Mouse (Mus musculus) liver, embryonic 12.5 days (tissue): ENCODE measurements around the gene Lrba. TPM values are rescaled to one million over a fixed set of nuclear protein-coding genes. Genes with fewer than 3 reads are reported as not detected.

Experiments used
- ATAC-seq: fragments of 200-750 bp; cut with Nextera tagmentation; 2 replicates; pipeline ENCODE4 v1.8.0; 2017; ENCODE audit warnings: moderate number of reproducible peaks, mild to moderate bottlenecking, moderate library complexity
- H3K27ac ChIP-seq: fragments of 300-500 bp; sonication (generic); 2 replicates; pipeline ENCODE4 v1.5.1; 2016; ENCODE audit warnings: mild to moderate bottlenecking
- H3K27me3 ChIP-seq: fragments of 300-500 bp; sonication (generic); replicated peaks from 2 replicates; pipeline ENCODE4 v1.6.1; 2016; ENCODE audit warnings: mild to moderate bottlenecking, moderate library complexity
- H3K36me3 ChIP-seq: fragments of 300-500 bp; sonication (generic); 2 replicates; pipeline ENCODE4 v1.6.1; 2016; ENCODE audit warnings: mild to moderate bottlenecking, moderate library complexity
- H3K4me1 ChIP-seq: fragments of 300-500 bp; sonication (generic); 2 replicates; pipeline ENCODE4 v1.6.1; 2016
- H3K4me2 ChIP-seq: fragments of 300-500 bp; sonication (generic); 2 replicates; pipeline ENCODE4 v1.6.1; 2016; ENCODE audit warnings: mild to moderate bottlenecking, moderate library complexity
- H3K4me3 ChIP-seq: fragments of 300-500 bp; sonication (generic); 2 replicates; pipeline ENCODE4 v1.5.1; 2016; ENCODE audit warnings: mild to moderate bottlenecking, moderate library complexity
- H3K9ac ChIP-seq: fragments of 300-500 bp; sonication (generic); 2 replicates; pipeline ENCODE4 v1.6.1; 2016; ENCODE audit warnings: mild to moderate bottlenecking, moderate library complexity
- H3K9me3 ChIP-seq: fragments of 300-500 bp; sonication (generic); replicated peaks from 2 replicates; pipeline ENCODE4 v1.6.1; 2016; ENCODE audit warnings: mild to moderate bottlenecking, moderate library complexity
- WGBS: fragments of 180-500 bp; shearing (Covaris S2); methylation state at CpG from one replicate; pipeline ENCODE4 v1.1.7; 2016; ENCODE audit not compliant: insufficient replicate concordance; 5-methylcytosine and 5-hydroxymethylcytosine counted together
- polyA plus RNA-seq: library from polyadenylated mRNA; unstranded; fragments of >200 nt; fragmentation: Nextera tagmentation; extraction: Ambion mirVana; gene quantifications from 2 replicates; pipeline ENCODE4 v1.2.1, GENCODE M21; 2016

The Lrba gene
- polyA plus RNA-seq, 1 experiment from 2014 or later: 3.6 TPM

DNA sequence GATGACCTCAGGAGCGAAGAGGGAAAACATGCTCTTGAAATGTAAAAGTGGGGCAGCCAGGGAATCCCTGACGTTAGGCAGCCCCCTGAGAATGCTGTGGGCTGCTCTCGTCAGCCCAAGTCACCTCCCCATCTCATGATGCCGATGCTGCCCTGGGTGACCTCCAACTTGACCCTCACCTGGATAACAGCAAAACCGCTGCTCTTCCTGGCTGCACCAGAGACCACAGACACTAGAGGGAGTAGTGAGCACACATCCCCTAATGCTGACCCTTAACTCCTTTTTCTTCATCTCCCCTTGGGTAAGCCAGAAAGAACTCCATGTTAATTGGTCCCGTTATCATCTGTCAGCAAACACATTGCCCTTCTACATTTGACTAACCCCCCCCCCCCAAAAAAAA lies 572.2 kb downstream of the Lrba start:
- WGBS: 38% methylated on average over 6 of the region's 6 CpGs
- no peaks in the 10 kb centered on the region for H3K27me3 ChIP-seq

DNA sequence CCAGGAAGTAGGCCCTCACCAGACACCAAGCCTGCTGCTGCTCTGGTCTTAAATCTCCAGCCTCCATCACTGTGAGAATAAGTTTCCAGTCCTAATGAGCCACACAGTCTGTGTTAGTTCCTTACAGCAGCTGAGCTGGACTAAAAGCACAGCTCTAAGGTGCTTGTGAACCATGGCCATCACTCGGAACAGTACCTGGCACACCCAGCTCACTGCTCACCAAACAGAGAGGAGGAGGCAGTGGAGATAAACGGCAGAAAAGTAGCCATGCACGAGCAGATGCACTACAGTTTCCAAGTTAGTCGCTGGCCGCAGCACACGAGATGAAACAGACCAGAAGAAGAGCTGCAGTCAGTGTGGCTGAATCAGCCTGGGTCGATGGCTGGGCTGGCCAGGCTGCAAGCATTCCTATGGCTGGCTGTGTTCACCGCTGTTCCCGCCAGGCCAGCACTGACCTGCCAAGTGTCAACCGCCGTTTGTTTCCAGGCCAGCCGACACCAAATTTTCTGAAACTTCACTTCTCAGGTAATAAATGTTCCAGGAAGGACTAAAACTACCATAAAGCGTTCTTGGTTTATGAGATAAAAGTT lies 573.5 kb downstream of the Lrba start:
- peak overlapping the region; percentile 92 for H3K27ac ChIP-seq
- peaks cover 8% of the 10 kb centered on the region for H3K36me3 ChIP-seq
- no peak for ATAC-seq
- H3K4me2 ChIP-seq: peak overlapping the region; percentile 67
- WGBS: 63% methylated on average over 13 of the region's 13 CpGs
- no peaks in the 10 kb centered on the region for H3K9me3 ChIP-seq
- peak overlapping the region; percentile 62 for H3K4me3 ChIP-seq
- peak overlapping the region; percentile 72 for H3K9ac ChIP-seq
- no peaks in the 10 kb centered on the region for H3K27me3 ChIP-seq
- peaks cover 70% of the 10 kb centered on the region for H3K4me1 ChIP-seq

More for the DNA sequence above, 572.2 kb downstream of the Lrba start:
- Histone ChIP-seq H3K27ac (no peak overlapping the region), H3K36me3 (peaks cover 15% of the 10 kb centered on the region), H3K4me1 (peaks cover 57% of the 10 kb centered on the region), H3K9me3 (no peaks in the 10 kb centered on the region), H3K4me2 (peak overlapping the region; percentile 67), H3K4me3 (peak overlapping the region; percentile 62), H3K9ac (peak overlapping the region; percentile 37)
- no peak for ATAC-seq

DNA sequence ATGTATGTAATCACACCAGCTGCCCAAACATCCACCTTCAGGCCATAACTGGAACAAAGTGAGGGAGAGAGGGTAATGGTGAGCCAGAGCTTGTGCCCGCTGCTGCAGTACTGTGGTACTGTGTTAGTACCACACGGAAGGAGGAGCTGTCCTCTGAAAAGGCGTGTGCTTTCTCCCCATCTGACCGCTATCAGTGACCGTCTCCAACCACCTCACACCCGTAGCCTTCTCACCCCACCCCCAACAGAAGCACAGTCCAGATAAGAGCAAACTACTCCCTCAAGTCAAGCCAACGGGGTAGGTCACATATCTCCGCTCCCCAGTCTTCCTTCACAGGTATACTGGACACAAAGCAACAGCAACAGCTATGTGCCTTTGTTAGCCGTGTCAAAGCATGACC lies 574.6 kb downstream of the Lrba start:
- peak overlapping the region; percentile 92 for H3K27ac ChIP-seq
- H3K9me3 ChIP-seq: no peaks in the 10 kb centered on the region
- H3K4me1 ChIP-seq: peaks cover 67% of the 10 kb centered on the region
- ATAC-seq: peak; percentile 99
- peak overlapping the region; percentile 72 for H3K9ac ChIP-seq
- no peaks in the 10 kb centered on the region for H3K27me3 ChIP-seq
- 14% methylated on average over 9 of the region's 9 CpGs for WGBS
- peak overlapping the region; percentile 67 for H3K4me2 ChIP-seq
- H3K4me3 ChIP-seq: peak overlapping the region; percentile 62
- no peaks in the 10 kb centered on the region for H3K36me3 ChIP-seq

DNA sequence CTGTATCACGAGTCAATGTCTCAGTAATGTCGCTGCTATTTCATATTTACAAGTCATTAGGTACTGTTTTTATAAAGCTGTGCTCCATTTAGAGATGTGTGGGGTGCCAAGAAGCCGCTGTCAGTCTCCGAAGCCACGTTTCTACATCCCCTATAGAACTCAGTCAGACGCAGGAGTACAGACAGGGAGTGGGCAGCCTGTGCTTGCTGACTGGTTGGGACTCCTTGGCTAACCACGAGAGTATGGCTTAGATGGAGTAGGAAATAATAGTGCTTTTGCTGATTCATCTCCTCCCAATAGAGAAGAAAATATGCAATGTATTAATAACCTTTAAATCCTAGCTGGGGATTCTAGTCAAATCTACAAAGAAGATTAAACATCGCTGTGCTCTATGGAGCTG lies 576.4 kb downstream of the Lrba start:
- H3K27ac ChIP-seq: peak overlapping the region; percentile 59
- no peak overlapping the region for H3K4me2 ChIP-seq
- 73% methylated on average over 8 of the region's 8 CpGs for WGBS
- H3K4me1 ChIP-seq: peaks cover 67% of the 10 kb centered on the region
- no peaks in the 10 kb centered on the region for H3K36me3 ChIP-seq
- no peaks in the 10 kb centered on the region for H3K9me3 ChIP-seq
- no peaks in the 10 kb centered on the region for H3K27me3 ChIP-seq
- H3K4me3 ChIP-seq: no peak overlapping the region
- no peak overlapping the region for H3K9ac ChIP-seq
- ATAC-seq: no peak

DNA sequence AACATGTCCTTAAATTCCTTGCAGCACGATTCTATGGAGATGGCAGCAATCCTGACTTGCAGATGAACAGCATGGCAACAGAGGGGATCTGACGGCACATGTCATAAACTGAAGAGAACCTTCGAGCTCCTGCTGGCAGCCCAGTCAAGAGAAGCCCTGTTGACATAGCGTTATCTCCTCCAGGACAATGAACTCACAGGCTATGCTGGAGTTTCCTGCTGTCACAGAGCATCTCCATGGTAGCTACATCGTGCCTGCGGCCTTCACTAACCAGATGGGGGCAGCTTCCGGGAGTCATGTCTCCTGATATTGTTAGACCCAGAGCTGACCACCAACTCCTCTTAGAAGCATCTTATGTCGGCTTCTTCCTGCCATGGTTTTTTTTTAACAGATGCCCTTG lies 578.3 kb downstream of the Lrba start:
- H3K4me3 ChIP-seq: no peak overlapping the region
- H3K4me2 ChIP-seq: no peak overlapping the region
- H3K36me3 ChIP-seq: no peaks in the 10 kb centered on the region
- peaks cover 52% of the 10 kb centered on the region for H3K4me1 ChIP-seq
- no peaks in the 10 kb centered on the region for H3K27me3 ChIP-seq
- no peaks in the 10 kb centered on the region for H3K9me3 ChIP-seq
- H3K9ac ChIP-seq: no peak overlapping the region
- WGBS: 20% methylated on average over 8 of the region's 8 CpGs
- no peak for ATAC-seq
- H3K27ac ChIP-seq: peak overlapping the region; percentile 48

DNA sequence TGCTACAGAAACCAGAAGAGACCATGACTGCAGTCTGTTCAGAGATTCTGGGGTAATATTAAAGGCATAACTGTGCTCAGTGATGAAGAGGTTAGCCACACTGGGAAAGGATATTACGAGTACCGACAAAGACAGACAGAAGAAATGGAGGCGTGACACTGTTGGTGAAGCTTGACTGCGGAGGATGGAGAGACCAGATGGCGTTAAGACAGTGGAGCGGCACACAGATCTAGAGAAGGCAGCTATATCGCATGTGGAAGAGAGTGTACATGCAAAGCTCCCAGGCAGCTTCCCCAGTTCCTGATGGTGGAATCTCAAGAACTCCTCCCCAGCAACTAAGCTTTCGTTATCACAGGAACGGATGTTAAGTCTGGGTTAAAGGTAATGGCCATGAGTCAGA lies 579.8 kb downstream of the Lrba start:
- Histone ChIP-seq H3K36me3 (no peaks in the 10 kb centered on the region), H3K9ac (no peak overlapping the region), H3K4me3 (no peak overlapping the region), H3K9me3 (no peaks in the 10 kb centered on the region), H3K4me1 (peaks cover 43% of the 10 kb centered on the region), H3K27me3 (no peaks in the 10 kb centered on the region), H3K4me2 (no peak overlapping the region), H3K27ac (no peak overlapping the region)
- ATAC-seq: no peak
- WGBS: 79% methylated on average over 9 of the region's 9 CpGs

DNA sequence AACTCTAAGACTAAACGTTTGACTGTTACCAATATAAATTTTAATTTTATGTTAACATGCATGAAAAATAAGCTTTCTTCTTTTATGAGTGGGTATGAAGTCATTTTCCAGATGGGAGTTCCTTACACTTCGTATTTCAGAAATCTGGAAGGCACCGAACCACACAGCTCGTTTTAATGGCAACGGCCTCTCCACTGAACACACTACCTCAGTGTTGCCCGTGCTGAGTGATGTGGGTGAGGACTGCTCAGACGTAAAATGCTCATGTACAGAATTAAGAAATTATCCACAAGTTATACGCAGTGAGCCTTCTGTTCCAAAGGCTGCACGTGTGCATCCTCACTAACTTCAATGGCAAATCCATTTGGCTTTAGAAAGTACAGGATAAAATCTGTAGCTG lies 582.4 kb downstream of the Lrba start:
- Histone ChIP-seq H3K36me3 (no peaks in the 10 kb centered on the region), H3K4me3 (no peak overlapping the region), H3K27ac (no peak overlapping the region), H3K9me3 (no peaks in the 10 kb centered on the region), H3K9ac (no peak overlapping the region), H3K4me2 (no peak overlapping the region), H3K27me3 (no peaks in the 10 kb centered on the region), H3K4me1 (peaks cover 17% of the 10 kb centered on the region)
- ATAC-seq: no peak
- WGBS: 86% methylated on average over 9 of the region's 9 CpGs

DNA sequence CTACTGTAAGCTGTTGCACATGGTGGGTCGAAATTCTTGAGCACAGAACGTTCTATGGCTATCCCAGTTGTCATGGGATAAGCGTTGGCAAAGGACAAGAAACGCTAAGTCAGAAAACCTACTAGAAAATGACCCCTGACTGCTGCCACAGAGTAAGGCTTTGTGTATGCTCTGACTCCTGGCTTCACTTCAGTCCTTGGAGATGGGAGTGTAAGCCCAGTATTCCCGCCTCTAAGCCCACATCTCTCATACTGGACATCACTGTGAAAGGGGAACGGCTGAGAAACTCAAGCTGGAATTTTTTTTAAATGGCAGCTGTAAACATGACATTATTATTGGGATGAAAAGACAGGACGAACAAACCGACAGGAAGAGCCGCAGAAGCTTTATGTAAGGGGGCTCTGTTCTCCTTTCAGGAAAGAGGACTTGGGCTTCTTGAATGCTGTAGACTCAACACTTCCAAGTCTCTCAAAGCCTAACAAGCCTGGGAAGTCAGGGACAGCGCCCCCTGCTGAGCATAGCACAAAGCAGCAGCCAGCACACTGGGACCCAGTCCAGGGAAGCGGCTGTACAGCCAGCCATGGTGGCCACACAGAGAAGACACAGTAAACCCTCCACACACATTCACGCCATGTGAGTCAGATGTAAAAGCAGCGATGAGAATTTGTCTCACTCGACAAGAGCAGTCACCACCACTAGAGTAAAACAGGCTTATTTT lies 583.4 kb downstream of the Lrba start:
- Histone ChIP-seq H3K4me1 (peaks cover 6% of the 10 kb centered on the region), H3K27me3 (no peaks in the 10 kb centered on the region), H3K4me2 (no peak overlapping the region), H3K9ac (no peak overlapping the region), H3K9me3 (no peaks in the 10 kb centered on the region), H3K36me3 (no peaks in the 10 kb centered on the region), H3K4me3 (no peak overlapping the region), H3K27ac (no peak overlapping the region)
- 67% methylated on average over 14 of the region's 14 CpGs for WGBS
- ATAC-seq: peak; percentile 69

DNA sequence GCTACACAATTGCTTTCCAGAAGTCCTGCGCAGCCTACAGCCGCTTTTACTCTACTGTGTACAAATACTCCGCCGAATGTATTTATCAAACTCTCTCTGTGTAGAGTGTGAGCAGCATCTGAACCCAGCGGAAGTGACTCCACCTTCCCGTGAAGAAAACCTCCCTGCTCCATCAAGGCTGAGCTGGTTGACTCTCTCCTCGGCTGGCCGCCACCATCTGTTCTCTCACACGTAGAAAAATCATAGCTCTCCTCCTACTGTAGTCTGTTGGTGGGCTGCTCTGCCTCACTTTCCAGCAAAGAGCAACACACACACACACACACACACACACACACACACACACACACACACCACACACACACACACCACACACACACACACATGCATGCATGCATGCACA lies 584.7 kb downstream of the Lrba start:
- H3K9me3 ChIP-seq: no peaks in the 10 kb centered on the region
- no peaks in the 10 kb centered on the region for H3K36me3 ChIP-seq
- H3K4me1 ChIP-seq: no peaks in the 10 kb centered on the region
- 81% methylated on average over 9 of the region's 9 CpGs for WGBS
- H3K27me3 ChIP-seq: no peaks in the 10 kb centered on the region
- no peak overlapping the region for H3K9ac ChIP-seq
- no peak overlapping the region for H3K4me2 ChIP-seq
- no peak overlapping the region for H3K4me3 ChIP-seq
- no peak overlapping the region for H3K27ac ChIP-seq
- ATAC-seq: no peak

DNA sequence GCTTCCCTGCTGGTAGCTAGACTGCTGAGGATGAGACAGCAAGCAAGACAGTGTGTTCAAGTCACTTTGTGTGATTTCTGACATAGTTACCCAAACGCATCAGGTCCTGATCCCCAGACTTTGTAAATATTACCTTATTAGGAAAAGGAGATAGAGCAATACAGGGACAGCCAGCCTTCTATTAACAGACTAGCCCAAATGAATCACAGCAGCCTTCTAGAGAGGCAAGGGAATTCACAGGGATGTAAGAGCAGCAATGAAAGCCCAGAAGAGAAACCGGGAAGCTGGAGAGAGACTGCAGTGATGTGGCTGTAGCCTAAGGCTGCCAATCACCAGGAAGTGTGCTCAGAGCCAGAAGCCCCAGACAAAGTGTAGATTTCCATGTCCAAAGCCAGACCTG lies 585.2 kb downstream of the Lrba start:
- Histone ChIP-seq H3K36me3 (no peaks in the 10 kb centered on the region), H3K4me2 (no peak overlapping the region), H3K4me3 (no peak overlapping the region), H3K9me3 (no peaks in the 10 kb centered on the region), H3K27ac (no peak overlapping the region), H3K4me1 (no peaks in the 10 kb centered on the region), H3K9ac (no peak overlapping the region), H3K27me3 (no peaks in the 10 kb centered on the region)
- ATAC-seq: no peak
- WGBS: 55% methylated on average over 2 of the region's 2 CpGs

DNA sequence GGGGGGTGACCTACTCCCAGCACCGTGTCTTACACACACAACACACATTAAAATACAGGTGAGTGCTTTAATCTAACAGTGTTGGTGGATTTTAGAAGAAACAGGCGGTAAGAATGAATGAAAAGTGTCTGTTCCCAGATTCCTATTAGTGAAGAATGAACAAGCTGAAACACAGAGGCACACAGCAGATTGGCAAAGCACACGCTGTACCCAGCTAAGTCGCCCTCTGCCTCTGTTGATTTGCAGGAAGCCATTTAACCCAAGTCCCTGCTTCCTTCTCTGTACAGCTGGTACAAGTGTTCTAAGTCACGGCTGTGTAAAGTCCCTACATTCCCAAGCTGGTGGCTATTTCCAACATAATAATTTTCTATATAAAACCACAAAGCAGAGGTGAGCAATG lies 586.4 kb downstream of the Lrba start:
- Histone ChIP-seq H3K9ac (no peak overlapping the region), H3K27me3 (no peaks in the 10 kb centered on the region), H3K27ac (no peak overlapping the region), H3K9me3 (no peaks in the 10 kb centered on the region), H3K4me3 (no peak overlapping the region), H3K4me2 (no peak overlapping the region), H3K4me1 (no peaks in the 10 kb centered on the region), H3K36me3 (no peaks in the 10 kb centered on the region)
- no peak for ATAC-seq
- WGBS: 74% methylated on average over 5 of the region's 5 CpGs

DNA sequence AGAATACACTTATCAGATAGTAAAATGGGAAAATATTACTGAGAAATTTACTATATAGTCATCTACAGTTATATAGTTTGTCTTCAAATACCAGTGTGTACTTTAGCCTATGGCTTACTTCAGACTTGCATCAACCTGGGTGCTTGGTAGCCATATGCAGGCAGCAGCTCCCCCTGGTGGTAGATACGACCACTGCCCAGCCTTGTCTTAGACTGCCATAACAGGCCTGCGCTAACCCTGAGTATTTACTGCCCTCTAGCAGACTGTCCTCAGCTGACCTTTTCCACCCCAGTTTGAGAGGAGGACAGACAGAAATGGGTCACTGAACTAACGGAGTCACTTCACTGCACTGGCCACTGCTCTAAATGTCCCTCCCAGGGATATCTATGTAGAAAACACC lies 588.2 kb downstream of the Lrba start:
- 15% methylated on average over 3 of the region's 3 CpGs for WGBS
- Histone ChIP-seq H3K27ac (no peak overlapping the region), H3K9me3 (no peaks in the 10 kb centered on the region), H3K36me3 (no peaks in the 10 kb centered on the region), H3K27me3 (no peaks in the 10 kb centered on the region), H3K4me3 (no peak overlapping the region), H3K9ac (no peak overlapping the region), H3K4me1 (no peaks in the 10 kb centered on the region), H3K4me2 (no peak overlapping the region)
- ATAC-seq: peak; percentile 93
